Comparison of ENCODE assay signal across 17 mouse cellular contexts in genomic region chr1:171049263-171049662, GRCm38 (mm10). TPM values are rescaled to one million over a fixed set of nuclear protein-coding genes. Genes with fewer than 3 reads are reported as not detected.
DNase-seq lines count a peak whose midpoint lies in the region; ATAC-seq lines count a peak whose summit lies in the region.
"Had no signal": no experiment of that assay in that cellular context is flagged by ENCODE, and none has a peak within 500 bp of the region (broad histone marks: within the 10 kb centered on the region; RNA-seq: fewer than 3 reads in every experiment).

No protein-coding gene starts in this region.

- H3K9me3 ChIP-seq in forebrain, embryonic 10.5 days = no peaks in the 10 kb centered on the region
- no peaks in the 10 kb centered on the region for H3K9me3 ChIP-seq in forebrain, embryonic 15.5 days
- no peaks in the 10 kb centered on the region for H3K9me3 ChIP-seq in hindbrain, embryonic 12.5 days (replicated peaks)
- H3K9me3 ChIP-seq in hindbrain, embryonic 11.5 days (ENCODE audit: control insufficient read depth, low read length) = no peaks in the 10 kb centered on the region
- no peaks in the 10 kb centered on the region for H3K9me3 ChIP-seq in embryonic facial prominence, embryonic 10.5 days
- no peaks in the 10 kb centered on the region for H3K9me3 ChIP-seq in midbrain, embryonic 15.5 days
- H3K9me3 ChIP-seq: stomach, embryonic 15.5 days had no signal

- H3K4me3 ChIP-seq in forebrain, embryonic 10.5 days = peak overlapping the region; percentile 19
- no peak overlapping the region for H3K4me3 ChIP-seq in forebrain, embryonic 15.5 days
- H3K4me3 ChIP-seq in hindbrain, embryonic 12.5 days = no peak overlapping the region; the same call in 1 of the 2 replicates
- H3K4me3 ChIP-seq in hindbrain, embryonic 11.5 days (ENCODE audit: low read depth, low read length) = no peak overlapping the region
- peak overlapping the region; percentile 33 for H3K4me3 ChIP-seq in embryonic facial prominence, embryonic 10.5 days
- 0 out of 2 replicates have a peak overlapping the region, but pooled peaks have one; percentile 3 for H3K4me3 ChIP-seq in midbrain, embryonic 15.5 days
- H3K4me3 ChIP-seq: left cerebral cortex, adult 2 months; myocyte; stomach, embryonic 15.5 days had no signal

- H3K27me3 ChIP-seq in forebrain, embryonic 10.5 days (ENCODE audit: poor library complexity, severe bottlenecking) = peaks cover 3% of the 10 kb centered on the region; the same call in 1 of the 2 replicates
- no peaks in the 10 kb centered on the region for H3K27me3 ChIP-seq in forebrain, embryonic 15.5 days
- no peaks in the 10 kb centered on the region for H3K27me3 ChIP-seq in hindbrain, embryonic 12.5 days
- H3K27me3 ChIP-seq in hindbrain, embryonic 11.5 days (ENCODE audit: control insufficient read depth, insufficient read depth, low read length) = no peaks in the 10 kb centered on the region
- no peaks in the 10 kb centered on the region for H3K27me3 ChIP-seq in embryonic facial prominence, embryonic 10.5 days (replicated peaks; ENCODE audit: low read depth, poor library complexity, severe bottlenecking)
- no peaks in the 10 kb centered on the region for H3K27me3 ChIP-seq in midbrain, embryonic 15.5 days (replicated peaks)
- H3K27me3 ChIP-seq: Patski; stomach, embryonic 15.5 days had no signal

- no peaks in the 10 kb centered on the region for H3K36me3 ChIP-seq in forebrain, embryonic 10.5 days (replicated peaks)
- H3K36me3 ChIP-seq in forebrain, embryonic 15.5 days = no peaks in the 10 kb centered on the region
- no peaks in the 10 kb centered on the region for H3K36me3 ChIP-seq in hindbrain, embryonic 12.5 days
- no peaks in the 10 kb centered on the region for H3K36me3 ChIP-seq in hindbrain, embryonic 11.5 days (ENCODE audit: control insufficient read depth, insufficient read depth, low read length)
- H3K36me3 ChIP-seq in embryonic facial prominence, embryonic 10.5 days (replicated peaks) = no peaks in the 10 kb centered on the region
- no peaks in the 10 kb centered on the region for H3K36me3 ChIP-seq in midbrain, embryonic 15.5 days (replicated peaks)
- H3K36me3 ChIP-seq: stomach, embryonic 15.5 days had no signal

- ATAC-seq in forebrain, embryonic 15.5 days (replicated peaks) = no peak
- ATAC-seq in hindbrain, embryonic 12.5 days (ENCODE audit: low FRiP score) = no peak
- ATAC-seq in hindbrain, embryonic 11.5 days (ENCODE audit: low FRiP score) = no peak
- ATAC-seq in midbrain, embryonic 15.5 days (replicated peaks) = no peak
- ATAC-seq: Patski had no signal

- H3K27ac ChIP-seq in forebrain, embryonic 10.5 days = no peak overlapping the region
- H3K27ac ChIP-seq in forebrain, embryonic 15.5 days (replicated peaks) = no peak overlapping the region
- no peak overlapping the region for H3K27ac ChIP-seq in hindbrain, embryonic 12.5 days
- no peak overlapping the region for H3K27ac ChIP-seq in hindbrain, embryonic 11.5 days (ENCODE audit: low read depth, low read length)
- no peak overlapping the region for H3K27ac ChIP-seq in embryonic facial prominence, embryonic 10.5 days (replicated peaks)
- no peak overlapping the region for H3K27ac ChIP-seq in midbrain, embryonic 15.5 days
- H3K27ac ChIP-seq: left cerebral cortex, adult 2 months; stomach, embryonic 15.5 days had no signal

- 39% methylated on average over 10 of the region's 10 CpGs for WGBS in forebrain, embryonic 10.5 days
- 45% methylated on average over 10 of the region's 10 CpGs for WGBS in forebrain, embryonic 15.5 days
- WGBS in hindbrain, embryonic 12.5 days = 55% methylated on average over 10 of the region's 10 CpGs
- WGBS in hindbrain, embryonic 11.5 days = 49% methylated on average over 10 of the region's 10 CpGs
- WGBS in embryonic facial prominence, embryonic 10.5 days = 43% methylated on average over 10 of the region's 10 CpGs
- WGBS in midbrain, embryonic 15.5 days = 49% methylated on average over 10 of the region's 10 CpGs

- peaks cover 6% of the 10 kb centered on the region for H3K4me1 ChIP-seq in forebrain, embryonic 10.5 days
- H3K4me1 ChIP-seq in forebrain, embryonic 15.5 days = 0 out of 2 replicates have a peak, but pooled peaks cover under 1% of the 10 kb centered on the region
- H3K4me1 ChIP-seq in hindbrain, embryonic 12.5 days = no peaks in the 10 kb centered on the region
- H3K4me1 ChIP-seq in hindbrain, embryonic 11.5 days (replicated peaks; ENCODE audit: control insufficient read depth, insufficient read depth, low read length) = no peaks in the 10 kb centered on the region
- H3K4me1 ChIP-seq in embryonic facial prominence, embryonic 10.5 days = peaks cover 6% of the 10 kb centered on the region; the same call in 1 of the 2 replicates
- H3K4me1 ChIP-seq in midbrain, embryonic 15.5 days = no peaks in the 10 kb centered on the region
- H3K4me1 ChIP-seq: stomach, embryonic 15.5 days had no signal

- no peak overlapping the region for H3K9ac ChIP-seq in forebrain, embryonic 15.5 days (replicated peaks)
- H3K9ac ChIP-seq in hindbrain, embryonic 12.5 days = no peak overlapping the region
- no peak overlapping the region for H3K9ac ChIP-seq in hindbrain, embryonic 11.5 days (ENCODE audit: low read depth, low read length)
- H3K9ac ChIP-seq in midbrain, embryonic 15.5 days = no peak overlapping the region
- H3K9ac ChIP-seq: stomach, embryonic 15.5 days had no signal

- no peak overlapping the region for H3K4me2 ChIP-seq in forebrain, embryonic 15.5 days (replicated peaks)
- H3K4me2 ChIP-seq in hindbrain, embryonic 12.5 days (replicated peaks) = 0 out of 2 replicates have a peak overlapping the region, but pooled peaks have one; percentile 8
- H3K4me2 ChIP-seq in hindbrain, embryonic 11.5 days (replicated peaks; ENCODE audit: low read depth, low read length) = no peak overlapping the region
- no peak overlapping the region for H3K4me2 ChIP-seq in midbrain, embryonic 15.5 days
- H3K4me2 ChIP-seq: stomach, embryonic 15.5 days had no signal

- no peak for DNase-seq in forebrain, embryonic 10.5 days (ENCODE audit: extremely low spot score, low spot score)
- no peak for DNase-seq in hindbrain, embryonic 11.5 days (ENCODE audit: low spot score)
- peak; percentile 24 for DNase-seq in embryonic facial prominence, embryonic 10.5 days (ENCODE audit: low spot score)
- no peak for DNase-seq in adrenal gland, postnatal 4 days (ENCODE audit: low spot score in 2 of 2)
- DNase-seq in layer of hippocampus, adult 8-10 months (ENCODE audit: low spot score in 2 of 2) = no peak
- DNase-seq: cerebellum, adult 9-11 months; kidney, adult 2 months; lung, adult 18-20 months; right cerebral cortex, postnatal 4 days; thymus, postnatal 4 days had no signal

RNA-seq across cellular contexts. Expression of gene Fcgr3, which starts 15.5 kb away (rescaled TPM):
- 3.2 and 4.5 TPM in 2 replicates for polyA plus RNA-seq in forebrain, embryonic 10.5 days (2016; fragmentation: Nextera tagmentation; extraction: Ambion mirVana)
- polyA plus RNA-seq in forebrain, embryonic 15.5 days (2015; fragmentation: Nextera tagmentation; extraction: Ambion mirVana) = 8.7 and 8.8 TPM in 2 replicates
- 7.2 and 9.1 TPM in 2 replicates for polyA plus RNA-seq in hindbrain, embryonic 12.5 days (2016; fragmentation: Nextera tagmentation; extraction: Ambion mirVana)
- polyA plus RNA-seq in hindbrain, embryonic 11.5 days (2014; fragmentation: Nextera tagmentation; extraction: Ambion mirVana) = 9.6 TPM in 2 replicates
- 3.8 and 5.5 TPM in 2 replicates for polyA plus RNA-seq in embryonic facial prominence, embryonic 10.5 days (2016; fragmentation: Nextera tagmentation; extraction: Ambion mirVana)
- polyA plus RNA-seq in midbrain, embryonic 15.5 days (2015; fragmentation: Nextera tagmentation; extraction: Ambion mirVana) = 10.7 and 11.7 TPM in 2 replicates
- total RNA-seq in adrenal gland, postnatal 4 days (2021) = 10 to 100 TPM; 13.8 to 15.7 TPM
- total RNA-seq in layer of hippocampus, adult 8-10 months (2022) = 10 to 100 TPM; 10.6 to 67.7 (median 34.1) TPM

RNA-seq across cellular contexts. Expression of gene Fcgr4, which starts 30.5 kb away (rescaled TPM):
- 0.11 TPM in 1 of 2 replicates, not detected in the other for polyA plus RNA-seq in forebrain, embryonic 10.5 days (2016; fragmentation: Nextera tagmentation; extraction: Ambion mirVana)
- polyA plus RNA-seq in forebrain, embryonic 15.5 days (2015; fragmentation: Nextera tagmentation; extraction: Ambion mirVana) = 0.34 and 0.36 TPM in 2 replicates
- polyA plus RNA-seq in hindbrain, embryonic 12.5 days (2016; fragmentation: Nextera tagmentation; extraction: Ambion mirVana) = 0.25 and 0.45 TPM in 2 replicates
- polyA plus RNA-seq in hindbrain, embryonic 11.5 days (2014; fragmentation: Nextera tagmentation; extraction: Ambion mirVana) = 0.39 and 0.62 TPM in 2 replicates
- 0.31 TPM in 1 of 2 replicates, not detected in the other for polyA plus RNA-seq in embryonic facial prominence, embryonic 10.5 days (2016; fragmentation: Nextera tagmentation; extraction: Ambion mirVana)
- polyA plus RNA-seq in midbrain, embryonic 15.5 days (2015; fragmentation: Nextera tagmentation; extraction: Ambion mirVana) = 0.53 and 0.54 TPM in 2 replicates
- 1 to 10 TPM; 1.8 to 2.1 TPM for total RNA-seq in adrenal gland, postnatal 4 days (2021)
- total RNA-seq in layer of hippocampus, adult 8-10 months (2022) = 1 to 10 TPM in 2 of 4 experiments, not detected in 2; 1.5 to 1.7 TPM

Comparison
In these comparisons a context has a peak if more than half of its experiments do, and no peak if none do; other contexts are left out.
1. H3K4me3 ChIP-seq: peak in forebrain, embryonic 10.5 days (single experiment), embryonic facial prominence, embryonic 10.5 days (single experiment) and midbrain, embryonic 15.5 days (single experiment); none in forebrain, embryonic 15.5 days (single experiment), hindbrain, embryonic 12.5 days (single experiment) and hindbrain, embryonic 11.5 days (single experiment).